Mouse (Mus musculus) midbrain, embryonic 15.5 days (tissue): ENCODE measurements at regions not wholly inside any gene's neighbourhood (a gene's known extent, or its start where the extent isn't known, plus 50 kb on each side); places are given as distances from the start of the nearest gene placed in this dataset.

Experiments used
- ATAC-seq: fragments of 200-750 bp; cut with Nextera tagmentation; replicated peaks from 2 replicates; pipeline ENCODE4 v1.8.0; 2017; ENCODE audit warnings: moderate TSS enrichment
- H3K27ac ChIP-seq: fragments of 300-500 bp; sonication (generic); 2 replicates; pipeline ENCODE4 v1.5.1; 2015; ENCODE audit warnings: mild to moderate bottlenecking, inconsistent platforms
- H3K27me3 ChIP-seq: fragments of 300-500 bp; sonication (generic); replicated peaks from 2 replicates; pipeline ENCODE4 v1.6.1; 2015; ENCODE audit warnings: inconsistent platforms
- H3K36me3 ChIP-seq: fragments of 300-500 bp; sonication (generic); replicated peaks from 2 replicates; pipeline ENCODE4 v1.6.1; 2015; ENCODE audit warnings: inconsistent platforms
- H3K4me1 ChIP-seq: fragments of 300-500 bp; sonication (generic); 2 replicates; pipeline ENCODE4 v1.6.1; 2015; ENCODE audit warnings: inconsistent platforms
- H3K4me2 ChIP-seq: fragments of 300-500 bp; sonication (generic); 2 replicates; pipeline ENCODE4 v1.6.1; 2015; ENCODE audit warnings: inconsistent platforms, mild to moderate bottlenecking, moderate library complexity
- H3K4me3 ChIP-seq: fragments of 300-500 bp; sonication (generic); 2 replicates; pipeline ENCODE4 v1.5.1; 2015; ENCODE audit warnings: mild to moderate bottlenecking, inconsistent platforms
- H3K9ac ChIP-seq: fragments of 300-500 bp; sonication (generic); 2 replicates; pipeline ENCODE4 v1.6.1; 2015; ENCODE audit warnings: mild to moderate bottlenecking, inconsistent platforms
- H3K9me3 ChIP-seq: fragments of 300-500 bp; sonication (generic); 2 replicates; pipeline ENCODE4 v1.6.1; 2016; ENCODE audit warnings: inconsistent platforms
- WGBS: fragments of 180-500 bp; shearing (Covaris S2); methylation state at CpG from one replicate; pipeline ENCODE4 v1.1.7; 2015; ENCODE audit warnings: mixed read lengths; 5-methylcytosine and 5-hydroxymethylcytosine counted together

DNA sequence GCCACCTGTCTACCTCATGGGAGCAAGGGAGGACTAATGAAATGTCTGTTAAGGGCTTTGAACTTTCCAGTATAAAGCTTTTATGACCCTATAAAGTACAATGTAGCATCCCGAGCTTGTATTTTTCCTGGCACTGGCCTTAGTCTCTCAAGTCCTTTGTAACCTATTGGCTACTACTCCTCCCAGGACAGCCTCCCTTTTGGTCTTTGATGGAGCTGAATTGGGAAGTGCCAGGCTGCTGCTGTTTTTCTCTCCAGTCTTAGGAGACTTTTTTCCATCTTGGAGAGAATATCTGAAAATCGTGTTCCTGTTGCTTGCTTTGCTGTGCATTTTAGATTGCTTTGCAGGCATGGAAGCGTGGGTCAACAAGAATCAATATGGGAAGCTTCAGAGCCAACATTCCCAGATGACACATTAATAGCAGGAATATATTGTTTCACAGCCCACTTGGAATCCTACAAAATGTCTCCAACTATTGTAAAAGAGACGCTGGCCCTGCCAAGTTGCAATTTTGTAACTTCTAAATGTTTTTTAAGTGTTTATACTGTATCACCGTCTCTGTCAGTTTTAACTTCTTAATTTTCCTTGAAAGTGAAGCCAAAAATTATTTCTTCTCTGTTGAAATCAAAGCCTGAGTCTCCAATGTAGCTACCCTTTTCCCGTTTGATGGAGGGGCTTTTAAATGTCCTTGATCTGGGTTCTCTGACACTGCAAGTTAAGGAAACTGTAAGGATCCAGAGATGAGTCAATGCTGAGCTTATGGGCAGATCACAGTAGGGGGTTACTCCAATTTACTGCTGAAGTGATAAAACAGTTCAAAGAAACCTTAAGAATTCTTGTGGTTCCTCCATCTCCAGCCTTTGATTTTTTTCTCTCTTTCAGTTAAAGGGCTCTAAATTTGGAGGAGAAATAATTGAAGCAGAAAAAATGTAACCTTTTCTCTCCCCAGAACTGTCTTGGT, 603.3 kb downstream of the Ptprc start:
- Histone ChIP-seq H3K4me2 (no peak overlapping the region), H3K36me3 (no peaks in the 10 kb centered on the region), H3K4me3 (no peak overlapping the region), H3K9ac (no peak overlapping the region), H3K27me3 (no peaks in the 10 kb centered on the region), H3K27ac (no peak overlapping the region), H3K4me1 (no peaks in the 10 kb centered on the region), H3K9me3 (no peaks in the 10 kb centered on the region)
- WGBS: 88% methylated on average over 6 of the region's 6 CpGs
- ATAC-seq: no peak

DNA sequence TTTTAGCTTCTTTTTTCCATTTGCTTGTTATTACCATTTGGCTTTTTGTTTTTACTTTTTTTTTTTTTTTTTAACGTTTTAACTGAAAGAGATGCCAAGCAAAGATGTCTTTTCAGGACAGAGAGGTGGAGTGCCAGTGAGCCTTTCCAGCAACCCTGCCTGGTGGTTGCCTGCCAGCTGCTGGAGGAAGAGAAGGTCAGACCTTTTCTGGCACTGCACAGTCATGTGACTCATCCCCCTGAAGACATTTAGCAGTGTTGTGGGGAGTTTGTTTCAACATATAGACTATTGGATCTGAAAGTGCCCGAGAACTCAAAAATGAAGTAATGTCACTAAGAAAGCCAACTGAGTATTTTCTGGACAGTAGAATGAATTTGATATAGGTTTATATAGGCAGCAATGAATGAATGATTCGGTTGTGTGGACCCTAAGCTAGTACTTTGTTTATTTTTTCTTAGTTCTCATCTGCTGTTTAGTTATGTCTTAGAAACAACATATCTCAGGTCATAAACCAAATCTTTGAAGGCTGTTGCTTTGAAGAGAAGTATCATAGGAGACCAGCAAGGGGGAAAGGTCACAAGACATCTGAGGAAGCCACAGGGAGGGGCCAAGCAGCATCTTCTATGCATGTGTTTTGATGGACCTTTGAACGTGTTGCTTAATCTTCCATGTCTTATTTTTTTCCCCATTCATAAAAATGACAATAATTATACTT, 604.2 kb downstream of the Ptprc start:
- no peak overlapping the region for H3K27ac ChIP-seq
- 72% methylated on average over 4 of the region's 4 CpGs for WGBS
- H3K9me3 ChIP-seq: no peaks in the 10 kb centered on the region
- no peak for ATAC-seq
- no peak overlapping the region for H3K4me2 ChIP-seq
- H3K27me3 ChIP-seq: no peaks in the 10 kb centered on the region
- H3K4me3 ChIP-seq: no peak overlapping the region
- H3K9ac ChIP-seq: no peak overlapping the region
- H3K36me3 ChIP-seq: no peaks in the 10 kb centered on the region
- no peaks in the 10 kb centered on the region for H3K4me1 ChIP-seq

DNA sequence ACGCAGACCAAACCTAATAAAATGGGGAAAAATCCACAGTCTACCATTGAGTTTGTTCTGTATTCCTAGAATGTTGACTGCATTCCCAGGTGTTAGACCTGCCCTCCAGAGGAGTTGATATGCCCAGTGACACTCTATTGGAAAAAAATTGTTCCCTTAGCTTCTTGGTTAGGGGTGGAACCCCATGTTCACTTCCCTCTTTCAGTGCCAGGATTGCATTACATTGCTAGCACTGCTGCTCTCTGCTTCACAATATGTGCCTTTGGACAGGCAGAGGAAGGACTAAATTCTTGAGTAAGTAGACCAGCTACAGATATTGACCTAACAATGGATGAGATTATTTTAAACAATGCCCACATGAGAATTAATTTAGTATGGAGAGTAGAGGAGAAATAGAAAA, 607.3 kb upstream of the Nr5a2 start:
- Histone ChIP-seq H3K27ac (no peak overlapping the region), H3K4me2 (no peak overlapping the region), H3K4me3 (no peak overlapping the region), H3K9me3 (no peaks in the 10 kb centered on the region), H3K27me3 (no peaks in the 10 kb centered on the region), H3K4me1 (no peaks in the 10 kb centered on the region), H3K9ac (no peak overlapping the region), H3K36me3 (no peaks in the 10 kb centered on the region)
- WGBS: 97% methylated on average over 1 of the region's 1 CpGs
- ATAC-seq: no peak

DNA sequence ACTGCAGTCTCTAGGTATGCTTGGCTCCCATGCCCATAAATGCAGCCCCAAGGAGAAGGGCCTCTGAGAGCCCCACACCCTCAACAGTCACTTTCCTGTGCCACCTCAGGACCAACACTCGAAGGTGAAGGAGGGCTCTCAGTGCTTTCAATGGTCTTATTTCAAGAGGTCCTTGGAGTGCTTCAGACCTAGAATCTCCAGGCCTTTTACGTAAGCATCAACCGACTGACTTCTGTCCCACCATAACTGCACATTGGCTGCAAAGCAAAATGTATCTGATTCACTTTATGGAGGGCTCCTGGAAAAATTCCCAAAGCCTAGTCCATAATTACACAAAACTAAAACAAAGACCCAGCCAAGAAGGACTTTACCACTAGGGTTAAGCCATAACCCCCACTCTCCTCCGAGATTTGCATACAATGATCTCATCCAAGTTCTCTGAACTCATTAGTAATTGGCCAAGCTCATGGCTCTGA, 605.4 kb upstream of the Nr5a2 start:
- Histone ChIP-seq H3K4me2 (no peak overlapping the region), H3K27ac (no peak overlapping the region), H3K4me3 (no peak overlapping the region), H3K4me1 (no peaks in the 10 kb centered on the region), H3K27me3 (no peaks in the 10 kb centered on the region), H3K9me3 (no peaks in the 10 kb centered on the region), H3K36me3 (no peaks in the 10 kb centered on the region), H3K9ac (no peak overlapping the region)
- no peak for ATAC-seq
- 92% methylated on average over 4 of the region's 4 CpGs for WGBS

DNA sequence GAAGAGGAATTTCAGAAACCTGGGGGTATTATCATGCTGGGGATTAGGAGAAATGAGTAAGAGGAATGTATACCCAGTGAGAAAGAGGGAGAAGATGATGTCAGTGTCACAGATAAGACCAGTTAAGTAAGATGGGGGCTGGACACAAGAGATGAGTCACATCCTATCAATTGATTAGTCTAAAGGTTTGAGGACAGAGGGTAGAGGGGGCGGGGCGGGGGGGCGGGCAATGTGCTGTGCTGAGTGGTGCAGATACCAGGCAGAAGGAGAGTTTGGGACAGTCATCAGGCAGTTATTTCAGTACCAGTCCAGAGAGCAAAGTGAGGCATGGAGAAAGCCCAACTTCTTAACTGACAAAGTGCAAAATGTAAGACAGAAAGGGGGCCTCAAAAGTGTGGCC, 601.4 kb upstream of the Nr5a2 start:
- Histone ChIP-seq H3K36me3 (no peaks in the 10 kb centered on the region), H3K4me2 (no peak overlapping the region), H3K27me3 (no peaks in the 10 kb centered on the region), H3K4me1 (no peaks in the 10 kb centered on the region), H3K4me3 (no peak overlapping the region), H3K9ac (no peak overlapping the region), H3K27ac (no peak overlapping the region), H3K9me3 (no peaks in the 10 kb centered on the region)
- 83% methylated on average over 3 of the region's 3 CpGs for WGBS
- no peak for ATAC-seq

DNA sequence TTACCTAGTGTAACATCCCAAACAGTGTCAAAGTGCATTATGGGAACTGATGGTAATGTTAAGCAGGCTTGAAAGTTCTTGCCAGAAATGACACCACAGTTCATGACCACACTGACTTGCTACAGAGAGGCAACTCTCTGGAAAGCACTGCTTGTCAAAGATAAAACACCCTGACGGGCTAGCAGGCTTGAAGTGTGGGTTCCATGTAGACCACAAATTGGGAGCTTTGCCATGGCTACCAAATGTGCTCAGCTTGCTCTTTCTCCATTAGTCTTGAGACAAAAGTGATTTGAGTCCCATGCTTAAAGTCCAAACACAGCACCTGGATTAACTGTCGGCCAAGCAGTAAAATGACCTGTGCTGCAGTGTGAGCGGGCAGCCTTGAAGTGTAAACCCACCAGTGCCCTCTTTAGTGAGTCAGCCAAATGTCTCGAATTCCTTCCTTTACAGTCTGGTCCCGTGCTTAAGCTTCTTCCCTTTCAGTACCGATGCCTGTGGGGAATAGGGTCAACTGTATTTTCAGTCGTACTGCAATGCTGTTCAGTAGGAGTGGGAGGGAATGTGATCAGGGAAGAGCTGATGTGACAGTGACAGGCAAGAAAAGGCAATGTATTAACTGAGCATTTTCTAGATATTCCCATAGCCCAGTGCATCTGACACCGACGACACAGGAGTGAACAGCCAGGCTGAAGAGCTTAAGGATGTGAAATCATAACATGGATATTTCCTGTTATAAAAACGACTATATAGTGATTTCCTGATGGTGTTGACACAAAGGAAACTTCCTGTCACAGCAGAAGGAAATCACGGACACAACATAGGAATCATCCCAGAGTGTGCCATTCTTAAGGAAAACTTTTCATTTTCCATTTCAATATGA, 600.4 kb upstream of the Nr5a2 start:
- no peak overlapping the region for H3K4me3 ChIP-seq
- no peak overlapping the region for H3K9ac ChIP-seq
- no peaks in the 10 kb centered on the region for H3K27me3 ChIP-seq
- WGBS: 66% methylated on average over 11 of the region's 11 CpGs
- H3K27ac ChIP-seq: no peak overlapping the region
- no peaks in the 10 kb centered on the region for H3K36me3 ChIP-seq
- no peak overlapping the region for H3K4me2 ChIP-seq
- H3K4me1 ChIP-seq: no peaks in the 10 kb centered on the region
- no peak for ATAC-seq
- H3K9me3 ChIP-seq: no peaks in the 10 kb centered on the region

DNA sequence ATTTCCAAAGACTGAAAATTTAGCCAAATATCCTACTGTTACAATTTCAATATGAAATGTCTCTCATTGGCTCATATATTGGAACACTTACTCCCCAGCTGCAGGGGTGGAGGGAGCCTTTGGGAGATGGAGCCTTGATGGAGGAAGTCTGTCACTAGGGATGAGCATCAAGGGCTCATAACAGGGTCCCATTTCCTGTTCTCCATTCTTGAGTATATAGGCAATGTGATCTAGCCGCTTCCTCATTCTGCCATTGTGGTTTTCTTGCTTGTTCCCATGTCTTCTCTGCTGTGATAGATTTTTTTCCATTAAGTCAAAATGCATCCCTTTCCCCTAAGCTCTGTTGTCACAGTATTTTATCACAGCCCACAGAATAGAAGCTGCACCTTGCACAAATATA, 589.4 kb upstream of the Nr5a2 start:
- ATAC-seq: no peak
- Histone ChIP-seq H3K27me3 (no peaks in the 10 kb centered on the region), H3K4me3 (no peak overlapping the region), H3K4me1 (peaks cover 6% of the 10 kb centered on the region; the same call in 1 of the 2 replicates), H3K36me3 (no peaks in the 10 kb centered on the region), H3K27ac (no peak overlapping the region), H3K9ac (no peak overlapping the region), H3K9me3 (no peaks in the 10 kb centered on the region), H3K4me2 (no peak overlapping the region)
- whole genome bisulfite sequencing: 94% methylated on average over 1 of the region's 1 CpGs

DNA sequence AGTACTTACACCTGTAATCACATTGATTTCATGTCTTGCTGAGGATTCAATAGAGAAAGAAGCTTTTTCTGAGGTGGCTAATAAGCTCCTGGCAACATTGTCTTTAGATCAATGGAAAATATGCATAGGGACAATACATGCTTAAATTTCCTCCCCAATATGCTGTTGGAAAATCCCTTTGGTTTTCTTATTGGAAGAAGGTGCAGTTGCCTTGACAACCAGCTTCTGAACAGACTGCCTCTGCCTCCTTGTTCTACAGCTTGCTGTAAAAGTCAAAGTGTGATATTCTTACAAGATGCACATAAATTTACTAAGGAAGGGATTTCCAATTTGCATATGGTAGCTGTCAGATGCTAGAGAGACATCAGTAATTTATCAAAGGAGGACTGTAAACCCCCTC, 585.4 kb upstream of the Nr5a2 start:
- H3K27ac ChIP-seq: 0 out of 2 replicates have a peak overlapping the region, but pooled peaks have one; percentile 34
- no peak overlapping the region for H3K9ac ChIP-seq
- H3K4me3 ChIP-seq: no peak overlapping the region
- H3K4me1 ChIP-seq: peaks cover 6% of the 10 kb centered on the region; the same call in 1 of the 2 replicates
- no peaks in the 10 kb centered on the region for H3K36me3 ChIP-seq
- H3K4me2 ChIP-seq: no peak overlapping the region
- peak; percentile 50; the same call in 1 of the 2 replicates for ATAC-seq
- no peaks in the 10 kb centered on the region for H3K9me3 ChIP-seq
- H3K27me3 ChIP-seq: no peaks in the 10 kb centered on the region

DNA sequence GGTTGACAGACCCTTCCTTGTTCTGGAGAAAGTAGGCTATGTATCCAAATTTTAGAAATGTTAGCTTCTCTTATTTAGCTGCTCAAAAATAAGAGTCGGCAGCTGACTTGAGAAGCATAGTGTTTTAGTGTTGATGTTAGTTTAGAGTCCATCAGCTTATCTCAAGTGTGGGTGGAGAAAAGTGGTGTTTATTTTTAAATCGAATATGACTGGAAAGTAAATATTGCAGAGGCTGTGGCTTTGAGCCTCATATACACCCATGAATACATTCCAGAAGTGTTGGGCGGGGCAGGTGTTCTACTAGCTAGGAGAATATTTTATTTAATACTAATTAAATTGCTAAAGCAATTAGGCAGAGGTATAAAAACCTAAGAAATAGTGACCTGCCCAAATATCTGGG, 583.6 kb upstream of the Nr5a2 start:
- WGBS: 95% methylated on average over 3 of the region's 3 CpGs
- no peaks in the 10 kb centered on the region for H3K36me3 ChIP-seq
- ATAC-seq: no peak

DNA sequence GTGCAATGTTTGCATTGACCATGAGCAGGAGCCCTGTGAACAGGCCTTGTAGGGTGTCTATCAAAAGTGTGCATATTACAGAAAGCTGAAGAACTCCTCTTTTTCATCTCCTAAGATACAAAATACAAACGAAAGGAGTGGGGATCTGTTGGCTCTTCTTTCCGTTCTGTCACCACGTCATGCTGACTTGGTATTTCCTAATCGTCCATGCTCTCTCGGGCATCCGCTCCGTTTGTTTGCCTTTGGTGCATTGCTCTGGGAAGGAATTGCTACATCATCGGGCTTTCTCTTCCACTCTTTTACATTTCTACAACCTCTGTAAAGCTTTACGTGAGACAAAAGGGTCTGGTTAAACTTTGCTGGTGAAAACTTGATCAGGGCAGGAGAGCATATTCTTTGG, 581.2 kb upstream of the Nr5a2 start:
- H3K36me3 ChIP-seq: no peaks in the 10 kb centered on the region
- 85% methylated on average over 9 of the region's 9 CpGs for WGBS

More for the DNA sequence above, 583.6 kb upstream of the Nr5a2 start:
- Histone ChIP-seq H3K4me2 (no peak overlapping the region), H3K27ac (no peak overlapping the region), H3K9me3 (no peaks in the 10 kb centered on the region), H3K4me3 (no peak overlapping the region), H3K9ac (no peak overlapping the region), H3K27me3 (no peaks in the 10 kb centered on the region), H3K4me1 (peaks cover 6% of the 10 kb centered on the region; the same call in 1 of the 2 replicates)

DNA sequence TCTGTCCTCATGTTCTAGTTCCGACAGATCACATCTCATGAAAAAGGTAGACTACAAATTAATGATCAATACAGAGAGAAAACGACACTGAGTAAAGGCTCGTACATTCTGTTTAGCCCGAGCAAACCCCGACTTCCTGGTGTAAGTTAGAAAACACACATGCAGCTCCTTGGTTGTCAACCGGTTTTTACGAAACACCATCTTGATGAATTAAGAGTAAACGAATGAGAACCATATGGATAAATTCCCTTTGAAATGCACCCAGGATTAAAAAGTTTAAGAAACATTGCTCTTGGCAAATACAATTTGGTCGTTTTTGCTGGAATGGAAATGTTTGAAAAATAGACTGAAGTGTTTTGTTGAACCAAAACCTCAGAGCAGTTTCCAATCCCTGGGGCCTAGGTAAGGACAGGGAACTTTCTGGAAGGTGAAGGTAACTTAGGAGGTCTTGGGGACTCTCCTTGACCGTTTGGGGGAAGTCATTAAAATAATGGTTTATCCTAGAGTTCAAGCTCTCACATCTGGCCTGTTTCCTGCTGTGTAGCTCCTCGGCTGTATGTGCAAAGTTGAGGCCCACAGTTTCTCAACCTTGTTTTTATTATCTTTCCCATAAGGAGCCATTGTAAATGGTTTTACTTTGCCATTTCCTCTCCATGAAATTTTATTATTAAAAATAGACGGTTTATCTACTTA, 579.3 kb upstream of the Nr5a2 start:
- no peak for ATAC-seq
- 82% methylated on average over 12 of the region's 12 CpGs for WGBS
- H3K9ac ChIP-seq: no peak overlapping the region
- H3K9me3 ChIP-seq: no peaks in the 10 kb centered on the region
- H3K4me3 ChIP-seq: no peak overlapping the region
- H3K4me1 ChIP-seq: no peaks in the 10 kb centered on the region
- H3K27me3 ChIP-seq: no peaks in the 10 kb centered on the region
- no peaks in the 10 kb centered on the region for H3K36me3 ChIP-seq
- H3K4me2 ChIP-seq: no peak overlapping the region
- no peak overlapping the region for H3K27ac ChIP-seq

More for the DNA sequence above, 581.2 kb upstream of the Nr5a2 start:
- no peak overlapping the region for H3K27ac ChIP-seq
- no peak overlapping the region for H3K4me3 ChIP-seq
- no peaks in the 10 kb centered on the region for H3K9me3 ChIP-seq
- ATAC-seq: no peak
- no peak overlapping the region for H3K4me2 ChIP-seq
- peaks cover 6% of the 10 kb centered on the region; the same call in 1 of the 2 replicates for H3K4me1 ChIP-seq
- no peak overlapping the region for H3K9ac ChIP-seq
- H3K27me3 ChIP-seq: no peaks in the 10 kb centered on the region
